Mouse (Mus musculus): Measurements from ENCODE around the gene Rab8a.

Gene Rab8a

GRCm38 (mm10) chr8:72213536-72213935 is 52.5 kb downstream of the Rab8a start, which contains the start of gene Gm11034:
Gm11034 (minus strand) TSS chr8:72213636.
- no peak for DNase-seq

DNA sequence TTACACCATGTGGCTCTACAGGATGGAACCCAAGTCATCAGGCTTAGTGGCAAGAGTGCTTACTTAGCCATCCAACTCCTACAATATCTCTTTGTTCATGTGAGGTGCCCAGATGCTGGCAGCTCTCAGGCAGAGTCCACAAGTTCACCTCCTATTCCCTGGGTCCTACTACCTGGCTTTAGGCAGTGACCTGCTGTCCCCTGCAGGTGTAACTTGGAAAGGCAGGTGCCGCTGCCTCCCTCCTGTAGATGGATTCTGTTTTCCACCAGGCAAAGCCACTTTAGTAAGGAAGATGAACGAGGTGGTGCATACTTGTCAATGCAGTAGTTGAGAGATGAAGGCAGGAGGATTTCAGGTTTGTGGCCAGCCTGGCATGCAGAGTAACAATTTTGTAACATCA is 54.1 kb downstream of the Rab8a start:
- DNase-seq, result no peak

GRCm38 (mm10) chr8:72215871-72216270 is 54.9 kb downstream of the Rab8a start:
- no peak for DNase-seq

GRCm38 (mm10) chr8:72218781-72219540 is 58.0 kb downstream of the Rab8a start:
- DNase-seq, result no peak

GRCm38 (mm10) chr8:72219541-72220363 is 58.8 kb downstream of the Rab8a start, which contains the start of gene Fam32a:
Fam32a (plus strand) TSS chr8:72219730.
- peak; percentile 84 for DNase-seq

- DNase-seq, result no peak
These were observed 59.8 kb downstream of the Rab8a start for GRCm38 (mm10) chr8:72220758-72221157.

GRCm38 (mm10) chr8:72222656-72223055 is 61.7 kb downstream of the Rab8a start:
- no peak for DNase-seq
